Mouse (Mus musculus) brain, embryonic 14.5 days (tissue): ENCODE results near the gene Lca5.

Experiments used
- CTCF ChIP-seq: fragments of 200-500 bp; IDR thresholded peaks from 2 replicates; pipeline ENCODE4 v1.5.1; 2012; ENCODE audit warnings: inconsistent platforms, mild to moderate bottlenecking, moderate library complexity, borderline replicate concordance; ENCODE audit not compliant: insufficient read depth, insufficient read length; ENCODE audit errors: extremely low read depth
- POLR2A ChIP-seq: fragments of 200-500 bp; IDR thresholded peaks from 2 replicates; pipeline ENCODE4 v1.6.1; 2012; ENCODE audit warnings: mild to moderate bottlenecking, inconsistent platforms, borderline replicate concordance; ENCODE audit not compliant: poor library complexity, insufficient read depth, insufficient read length, severe bottlenecking; ENCODE audit errors: extremely low read depth

DNA sequence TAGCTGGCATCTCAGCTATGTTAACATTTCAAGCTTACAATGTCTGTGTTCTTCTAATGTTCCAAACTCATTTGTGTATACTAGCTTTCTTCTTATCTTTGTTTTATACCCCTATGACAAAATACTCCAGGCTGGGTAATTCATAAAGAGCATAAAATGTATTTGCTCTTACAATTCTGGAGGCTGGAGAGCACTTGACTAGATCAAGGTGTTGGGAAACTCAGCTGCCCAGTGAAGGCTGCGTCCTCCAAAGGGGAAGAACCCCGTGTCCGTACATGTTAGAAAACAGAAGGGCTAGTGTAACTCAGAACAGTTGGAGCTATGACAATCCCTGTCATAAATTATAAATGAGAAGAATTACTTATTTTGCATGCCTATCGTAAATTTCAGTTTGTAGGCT is 42.5 kb upstream of the Lca5 start:
- TF ChIP-seq CTCF (no peak), POLR2A (no peak)
